ENCODE assay signal across 8 mouse cellular contexts in genomic region chr13:59728378-59729093, GRCm38 (mm10). TPM values are rescaled to one million over a fixed set of nuclear protein-coding genes. Genes with fewer than 3 reads are reported as not detected.
DNase-seq lines count a peak whose midpoint lies in the region; ATAC-seq lines count a peak whose summit lies in the region.

No protein-coding gene starts in this region.

- H3K27ac ChIP-seq in hindbrain, embryonic 10.5 days: peak overlapping the region; percentile 50; the same call in 1 of the 2 replicates
- no peak overlapping the region for H3K27ac ChIP-seq in lung, embryonic 16.5 days (ENCODE audit: low read length)

- no peaks in the 10 kb centered on the region for H3K36me3 ChIP-seq in hindbrain, embryonic 10.5 days
- no peaks in the 10 kb centered on the region for H3K36me3 ChIP-seq in lung, embryonic 16.5 days (ENCODE audit: control insufficient read depth, insufficient read depth, low read length)

- peaks cover 19% of the 10 kb centered on the region for H3K4me1 ChIP-seq in hindbrain, embryonic 10.5 days (replicated peaks)
- peaks cover 7% of the 10 kb centered on the region for H3K4me1 ChIP-seq in lung, embryonic 16.5 days (replicated peaks; ENCODE audit: control insufficient read depth, insufficient read depth, low read length)

- peak overlapping the region; percentile 31; the same call in 1 of the 2 replicates for H3K9ac ChIP-seq in lung, embryonic 16.5 days (ENCODE audit: low read length)

- H3K9me3 ChIP-seq in hindbrain, embryonic 10.5 days: no peaks in the 10 kb centered on the region
- no peaks in the 10 kb centered on the region for H3K9me3 ChIP-seq in lung, embryonic 16.5 days (ENCODE audit: control insufficient read depth, low read length)

- H3K27me3 ChIP-seq in hindbrain, embryonic 10.5 days (ENCODE audit: insufficient read depth, poor library complexity, severe bottlenecking): peaks cover 33% of the 10 kb centered on the region
- H3K27me3 ChIP-seq in lung, embryonic 16.5 days (ENCODE audit: control insufficient read depth, insufficient read depth, low read depth, low read length): no peaks in the 10 kb centered on the region

- H3K4me3 ChIP-seq in hindbrain, embryonic 10.5 days: no peak overlapping the region
- H3K4me3 ChIP-seq in lung, embryonic 16.5 days (ENCODE audit: low read length): no peak overlapping the region

- no peak overlapping the region for H3K4me2 ChIP-seq in lung, embryonic 16.5 days (ENCODE audit: low read depth, low read length)

- 32% methylated on average over 7 of the region's 7 CpGs for WGBS in hindbrain, embryonic 10.5 days
- WGBS in lung, embryonic 16.5 days: 16% methylated on average over 7 of the region's 7 CpGs

- DNase-seq in MN1 (ENCODE audit: low spot score): peak; percentile 74
- DNase-seq in cerebellum, adult 8-10 months: peak; percentile 84
- peak; percentile 86 for DNase-seq in hindbrain, embryonic 10.5 days (ENCODE audit: low spot score)
- DNase-seq in layer of hippocampus, adult 9-10 months (ENCODE audit: low spot score): peak; percentile 87
- DNase-seq in ovary, postnatal 14 days (ENCODE audit: low spot score): peak; percentile 77
- peak; percentile 57 to 86 for DNase-seq in thymus, postnatal 10 days (ENCODE audit: low spot score in 2 of 2)

- peak; percentile 92 for ATAC-seq in frontal cortex, adult (ENCODE audit: low TSS enrichment)
- ATAC-seq in lung, embryonic 16.5 days (ENCODE audit: low read depth): peak; percentile 87

RNA-seq across cellular contexts. Expression of gene Spata31d1d, which starts 3.0 kb away (rescaled TPM):
- polyA plus RNA-seq in hindbrain, embryonic 10.5 days (2016; fragmentation: Nextera tagmentation; extraction: Ambion mirVana): not detected in 2 replicates
- polyA plus RNA-seq in lung, embryonic 16.5 days (2015; fragmentation: Nextera tagmentation; extraction: Ambion mirVana): not detected in 2 replicates

RNA-seq across cellular contexts. Expression of gene Spata31d1b, which starts 16.5 kb away (rescaled TPM):
- polyA plus RNA-seq in hindbrain, embryonic 10.5 days (2016; fragmentation: Nextera tagmentation; extraction: Ambion mirVana): 0.04 TPM in 1 of 2 replicates, not detected in the other
- not detected in 2 replicates for polyA plus RNA-seq in lung, embryonic 16.5 days (2015; fragmentation: Nextera tagmentation; extraction: Ambion mirVana)

RNA-seq across cellular contexts. Expression of gene 1700014D04Rik, which starts 18.0 kb away (rescaled TPM):
- 0.18 TPM in 1 of 2 replicates, not detected in the other for polyA plus RNA-seq in hindbrain, embryonic 10.5 days (2016; fragmentation: Nextera tagmentation; extraction: Ambion mirVana)
- polyA plus RNA-seq in lung, embryonic 16.5 days (2015; fragmentation: Nextera tagmentation; extraction: Ambion mirVana): 0.24 and 0.29 TPM in 2 replicates

RNA-seq across cellular contexts. Expression of gene Spata31d1a, which starts 18.4 kb away (rescaled TPM):
- 0.05 TPM in 1 of 2 replicates, not detected in the other for polyA plus RNA-seq in hindbrain, embryonic 10.5 days (2016; fragmentation: Nextera tagmentation; extraction: Ambion mirVana)
- polyA plus RNA-seq in lung, embryonic 16.5 days (2015; fragmentation: Nextera tagmentation; extraction: Ambion mirVana): not detected in 2 replicates

RNA-seq across cellular contexts. Expression of gene 4921517D22Rik, which starts 34.6 kb away (rescaled TPM):
- not detected in 2 replicates for polyA plus RNA-seq in hindbrain, embryonic 10.5 days (2016; fragmentation: Nextera tagmentation; extraction: Ambion mirVana)
- polyA plus RNA-seq in lung, embryonic 16.5 days (2015; fragmentation: Nextera tagmentation; extraction: Ambion mirVana): not detected in 2 replicates
